Mouse (Mus musculus): ENCODE measurements around the gene Gspt1. TPM values are rescaled to one million over a fixed set of nuclear protein-coding genes. Genes with fewer than 3 reads are reported as not detected.

The Gspt1 gene
- polyA plus RNA-seq, 1 experiment from 2014 or later = 101 TPM

- Histone ChIP-seq H3K9me3 (ENCODE audit: control insufficient read depth, low read length) (no peaks in the 10 kb centered on the region), H3K4me1 (ENCODE audit: control insufficient read depth, insufficient read depth, low read length) (no peaks in the 10 kb centered on the region), H3K4me3 (ENCODE audit: low read depth, low read length) (no peak overlapping the region), H3K4me2 (ENCODE audit: low read depth) (no peak overlapping the region), H3K9ac (ENCODE audit: low read length) (no peak overlapping the region), H3K27me3 (ENCODE audit: control insufficient read depth, insufficient read depth, low read length) (no peaks in the 10 kb centered on the region), H3K36me3 (ENCODE audit: control insufficient read depth, insufficient read depth, low read length) (no peaks in the 10 kb centered on the region), H3K27ac (ENCODE audit: low read depth, low read length) (no peak overlapping the region)
- no peak for ATAC-seq (ENCODE audit: insufficient read depth, low FRiP score, low TSS enrichment)
- WGBS = 86% methylated on average over 9 of the region's 9 CpGs
- no peak for DNase-seq (ENCODE audit: low spot score)
These were observed 8.4 kb downstream of the Gspt1 start for GRCm38 (mm10) chr16:11245767-11246166.

GRCm38 (mm10) chr16:11242401-11242800 lies 11.7 kb downstream of the Gspt1 start:
- H3K4me1 ChIP-seq (ENCODE audit: control insufficient read depth, insufficient read depth, low read length) = no peaks in the 10 kb centered on the region
- no peaks in the 10 kb centered on the region for H3K9me3 ChIP-seq (ENCODE audit: control insufficient read depth, low read length)
- H3K27ac ChIP-seq (ENCODE audit: low read depth, low read length) = no peak overlapping the region
- DNase-seq (ENCODE audit: low spot score) (no peak), ATAC-seq (ENCODE audit: insufficient read depth, low FRiP score, low TSS enrichment) (no peak)
- no peak overlapping the region for H3K4me2 ChIP-seq (ENCODE audit: low read depth)
- H3K9ac ChIP-seq (ENCODE audit: low read length) = no peak overlapping the region
- peaks cover 6% of the 10 kb centered on the region; the same call in 1 of the 2 replicates for H3K36me3 ChIP-seq (ENCODE audit: control insufficient read depth, insufficient read depth, low read length)
- H3K4me3 ChIP-seq (ENCODE audit: low read depth, low read length) = no peak overlapping the region
- no peaks in the 10 kb centered on the region for H3K27me3 ChIP-seq (ENCODE audit: control insufficient read depth, insufficient read depth, low read length)
- 97% methylated on average over 1 of the region's 1 CpGs for WGBS

- no peak overlapping the region for H3K27ac ChIP-seq (ENCODE audit: low read depth, low read length)
- H3K4me3 ChIP-seq (ENCODE audit: low read depth, low read length) = no peak overlapping the region
- no peak for ATAC-seq (ENCODE audit: insufficient read depth, low FRiP score, low TSS enrichment)
- 85% methylated on average over 3 of the region's 3 CpGs for WGBS
- no peaks in the 10 kb centered on the region; the same call in 1 of the 2 replicates for H3K36me3 ChIP-seq (ENCODE audit: control insufficient read depth, insufficient read depth, low read length)
- no peaks in the 10 kb centered on the region for H3K4me1 ChIP-seq (ENCODE audit: control insufficient read depth, insufficient read depth, low read length)
- no peaks in the 10 kb centered on the region for H3K9me3 ChIP-seq (ENCODE audit: control insufficient read depth, low read length)
- H3K9ac ChIP-seq (ENCODE audit: low read length) = no peak overlapping the region
- no peaks in the 10 kb centered on the region for H3K27me3 ChIP-seq (ENCODE audit: control insufficient read depth, insufficient read depth, low read length)
- no peak for DNase-seq (ENCODE audit: low spot score)
- H3K4me2 ChIP-seq (ENCODE audit: low read depth) = no peak overlapping the region
These were observed 36.3 kb downstream of the Gspt1 start for GRCm38 (mm10) chr16:11217801-11218200.

DNA sequence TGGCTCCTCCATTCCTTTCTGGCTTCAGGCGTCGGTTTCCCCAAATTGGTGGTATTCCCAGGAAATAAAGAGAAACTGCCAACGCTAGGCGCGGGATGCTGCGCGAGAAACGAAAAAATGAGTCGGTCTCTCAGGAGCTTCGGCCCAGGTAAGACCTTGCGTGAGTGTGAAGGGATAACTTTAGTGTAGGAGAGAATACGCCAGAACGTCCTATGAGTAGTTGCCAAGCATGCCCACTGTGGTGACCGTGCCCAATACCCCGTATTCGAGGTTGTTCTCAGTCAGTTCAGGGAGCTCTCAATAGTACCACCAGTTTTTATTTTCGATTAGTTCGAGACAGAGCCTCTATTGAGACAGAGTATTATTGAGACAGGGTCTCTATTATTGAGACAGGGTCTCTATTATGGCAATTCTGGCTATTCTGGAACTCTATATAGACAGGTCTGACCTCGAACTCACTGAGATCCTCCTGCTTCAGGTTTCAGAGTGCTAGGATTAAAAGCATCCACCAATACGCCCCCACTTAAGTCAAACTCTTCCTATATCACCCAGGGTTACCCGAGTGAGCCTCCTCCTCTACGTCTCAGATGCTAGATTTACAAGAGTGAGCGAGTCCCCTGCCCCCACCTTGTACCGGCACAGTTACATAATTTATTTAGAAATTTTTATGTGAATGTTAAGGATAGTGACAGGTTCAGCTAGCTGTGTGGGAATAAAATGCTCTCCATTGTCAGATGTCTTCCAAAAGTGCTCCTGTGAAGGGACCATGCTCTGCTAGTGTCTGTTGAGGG lies 50.3 kb downstream of the Gspt1 start:
- ATAC-seq (ENCODE audit: insufficient read depth, low FRiP score, low TSS enrichment) (peak; percentile 35; the same call in 1 of the 2 replicates), DNase-seq (ENCODE audit: low spot score) (no peak)
- Histone ChIP-seq H3K4me3 (ENCODE audit: low read depth, low read length) (peak overlapping the region; percentile 84), H3K4me1 (ENCODE audit: control insufficient read depth, insufficient read depth, low read length) (peaks cover 10% of the 10 kb centered on the region), H3K9me3 (ENCODE audit: control insufficient read depth, low read length) (no peaks in the 10 kb centered on the region), H3K27ac (ENCODE audit: low read depth, low read length) (no peak overlapping the region), H3K36me3 (ENCODE audit: control insufficient read depth, insufficient read depth, low read length) (0 out of 2 replicates have a peak, but pooled peaks cover 5% of the 10 kb centered on the region), H3K4me2 (ENCODE audit: low read depth) (peak overlapping the region; percentile 69), H3K27me3 (ENCODE audit: control insufficient read depth, insufficient read depth, low read length) (no peaks in the 10 kb centered on the region), H3K9ac (ENCODE audit: low read length) (peak overlapping the region; percentile 94)
- WGBS = 11% methylated on average over 24 of the region's 24 CpGs

- H3K27me3 ChIP-seq (ENCODE audit: control insufficient read depth, insufficient read depth, low read length) = no peaks in the 10 kb centered on the region
- under 1% methylated on average over 68 of the region's 68 CpGs for WGBS
- peak within 1 kb of the TSS; percentile 73 for H3K4me2 ChIP-seq (ENCODE audit: low read depth)
- peak within 1 kb of the TSS; percentile 84 for H3K4me3 ChIP-seq (ENCODE audit: low read depth, low read length)
- H3K36me3 ChIP-seq (ENCODE audit: control insufficient read depth, insufficient read depth, low read length) = peaks cover 8% of the 10 kb centered on the region; the same call in 1 of the 2 replicates
- H3K27ac ChIP-seq (ENCODE audit: low read depth, low read length) = peak within 1 kb of the TSS; percentile 70; the same call in 1 of the 2 replicates
- H3K9me3 ChIP-seq (ENCODE audit: control insufficient read depth, low read length) = no peaks in the 10 kb centered on the region
- peak; percentile 98 for ATAC-seq (ENCODE audit: insufficient read depth, low FRiP score, low TSS enrichment)
- H3K4me1 ChIP-seq (ENCODE audit: control insufficient read depth, insufficient read depth, low read length) = peaks cover 10% of the 10 kb centered on the region
- H3K9ac ChIP-seq (ENCODE audit: low read length) = peak within 1 kb of the TSS; percentile 94
- DNase-seq (ENCODE audit: low spot score) = peak; percentile 95
These were observed 51.3 kb downstream of the Gspt1 start, which contains the start of gene Rsl1d1 for GRCm38 (mm10) chr16:11202571-11203554. Gene Rsl1d1 (minus strand): TSS chr16:11203331.

- peaks cover 10% of the 10 kb centered on the region for H3K36me3 ChIP-seq (ENCODE audit: control insufficient read depth, insufficient read depth, low read length)
- H3K9ac ChIP-seq (ENCODE audit: low read length) = no peak overlapping the region
- peak overlapping the region; percentile 73 for H3K4me2 ChIP-seq (ENCODE audit: low read depth)
- no peak overlapping the region for H3K27ac ChIP-seq (ENCODE audit: low read depth, low read length)
- H3K9me3 ChIP-seq (ENCODE audit: control insufficient read depth, low read length) = no peaks in the 10 kb centered on the region
- no peaks in the 10 kb centered on the region for H3K27me3 ChIP-seq (ENCODE audit: control insufficient read depth, insufficient read depth, low read length)
- ATAC-seq (ENCODE audit: insufficient read depth, low FRiP score, low TSS enrichment) = no peak
- WGBS = 67% methylated on average over 6 of the region's 6 CpGs
- H3K4me1 ChIP-seq (ENCODE audit: control insufficient read depth, insufficient read depth, low read length) = peaks cover 10% of the 10 kb centered on the region
- H3K4me3 ChIP-seq (ENCODE audit: low read depth, low read length) = peak overlapping the region; percentile 84
- no peak for DNase-seq (ENCODE audit: low spot score)
These were observed 52.3 kb downstream of the Gspt1 start for GRCm38 (mm10) chr16:11201740-11202394.

GRCm38 (mm10) chr16:11200247-11200646 lies 53.9 kb downstream of the Gspt1 start:
- ATAC-seq (ENCODE audit: insufficient read depth, low FRiP score, low TSS enrichment) = no peak
- DNase-seq (ENCODE audit: low spot score) = no peak
- 97% methylated on average over 3 of the region's 3 CpGs for WGBS
- Histone ChIP-seq H3K4me1 (ENCODE audit: control insufficient read depth, insufficient read depth, low read length) (peaks cover 10% of the 10 kb centered on the region), H3K4me2 (ENCODE audit: low read depth) (no peak overlapping the region), H3K36me3 (ENCODE audit: control insufficient read depth, insufficient read depth, low read length) (peaks cover 15% of the 10 kb centered on the region), H3K9ac (ENCODE audit: low read length) (no peak overlapping the region), H3K27me3 (ENCODE audit: control insufficient read depth, insufficient read depth, low read length) (no peaks in the 10 kb centered on the region), H3K9me3 (ENCODE audit: control insufficient read depth, low read length) (no peaks in the 10 kb centered on the region), H3K27ac (ENCODE audit: low read depth, low read length) (no peak overlapping the region), H3K4me3 (ENCODE audit: low read depth, low read length) (no peak overlapping the region)

- Histone ChIP-seq H3K4me1 (ENCODE audit: control insufficient read depth, insufficient read depth, low read length) (peaks cover 3% of the 10 kb centered on the region; the same call in 1 of the 2 replicates), H3K9ac (ENCODE audit: low read length) (no peak overlapping the region), H3K36me3 (ENCODE audit: control insufficient read depth, insufficient read depth, low read length) (peaks cover 23% of the 10 kb centered on the region), H3K4me2 (ENCODE audit: low read depth) (no peak overlapping the region), H3K9me3 (ENCODE audit: control insufficient read depth, low read length) (no peaks in the 10 kb centered on the region), H3K27me3 (ENCODE audit: control insufficient read depth, insufficient read depth, low read length) (no peaks in the 10 kb centered on the region), H3K4me3 (ENCODE audit: low read depth, low read length) (no peak overlapping the region), H3K27ac (ENCODE audit: low read depth, low read length) (no peak overlapping the region)
- DNase-seq (ENCODE audit: low spot score) = no peak
- ATAC-seq (ENCODE audit: insufficient read depth, low FRiP score, low TSS enrichment) = no peak
- 63% methylated on average over 2 of the region's 2 CpGs for WGBS
These were observed 55.7 kb downstream of the Gspt1 start for GRCm38 (mm10) chr16:11198467-11198866.

Measured in neural tube, embryonic 11.5 days (tissue).